Mouse (Mus musculus): ENCODE measurements around the gene Lgals8.

Gene Lgals8

DNA sequence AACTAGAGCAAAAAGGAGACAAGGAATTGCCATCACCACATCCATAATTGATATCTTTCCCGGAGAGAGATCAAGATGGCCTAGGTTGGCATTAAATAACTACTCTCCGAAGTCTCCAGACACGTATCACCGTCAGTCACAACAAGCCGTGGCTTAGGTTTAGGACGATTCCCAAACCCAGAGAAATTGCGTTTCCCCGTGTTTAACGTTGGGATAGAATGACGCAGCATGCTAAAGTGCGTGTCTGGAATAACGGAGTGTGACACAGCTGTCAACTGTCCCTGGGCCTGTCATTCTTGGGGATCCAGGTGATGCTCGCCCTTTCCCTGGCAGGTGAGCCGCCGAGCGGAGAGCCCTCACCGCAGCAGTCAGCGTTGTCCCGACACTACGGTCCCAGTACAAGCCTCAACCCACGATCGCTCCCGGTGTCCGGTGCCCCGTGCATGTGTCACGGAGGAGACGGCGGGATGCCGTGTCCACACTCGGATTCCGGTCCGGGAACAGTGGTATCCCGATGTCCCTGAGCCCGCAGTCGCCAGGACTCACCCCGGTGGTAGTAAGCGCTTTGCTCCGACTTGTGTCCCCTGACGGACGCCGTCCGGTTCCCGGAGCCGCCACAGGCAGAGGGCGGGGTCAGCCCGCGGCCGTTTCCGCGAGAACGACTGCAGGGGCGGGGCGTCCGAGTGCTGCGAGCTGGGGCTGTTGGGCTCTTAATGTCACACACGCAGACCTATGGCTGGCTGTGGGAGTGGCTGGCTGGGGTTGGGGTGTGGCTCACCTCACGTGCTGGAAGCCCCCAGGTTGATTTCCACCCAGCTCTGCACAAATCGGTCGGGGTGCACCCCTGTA is 3.6 kb downstream of the Lgals8 start:
- peak; percentile 90 for DNase-seq (ENCODE audit: low read depth)

GRCm38 (mm10) chr13:12460443-12460842 is 4.3 kb downstream of the Lgals8 start:
- DNase-seq (ENCODE audit: low read depth) = peak; percentile 71

- DNase-seq (ENCODE audit: low read depth) = no peak
Measured at GRCm38 (mm10) chr13:12456711-12457110, 8.0 kb downstream of the Lgals8 start.

DNA sequence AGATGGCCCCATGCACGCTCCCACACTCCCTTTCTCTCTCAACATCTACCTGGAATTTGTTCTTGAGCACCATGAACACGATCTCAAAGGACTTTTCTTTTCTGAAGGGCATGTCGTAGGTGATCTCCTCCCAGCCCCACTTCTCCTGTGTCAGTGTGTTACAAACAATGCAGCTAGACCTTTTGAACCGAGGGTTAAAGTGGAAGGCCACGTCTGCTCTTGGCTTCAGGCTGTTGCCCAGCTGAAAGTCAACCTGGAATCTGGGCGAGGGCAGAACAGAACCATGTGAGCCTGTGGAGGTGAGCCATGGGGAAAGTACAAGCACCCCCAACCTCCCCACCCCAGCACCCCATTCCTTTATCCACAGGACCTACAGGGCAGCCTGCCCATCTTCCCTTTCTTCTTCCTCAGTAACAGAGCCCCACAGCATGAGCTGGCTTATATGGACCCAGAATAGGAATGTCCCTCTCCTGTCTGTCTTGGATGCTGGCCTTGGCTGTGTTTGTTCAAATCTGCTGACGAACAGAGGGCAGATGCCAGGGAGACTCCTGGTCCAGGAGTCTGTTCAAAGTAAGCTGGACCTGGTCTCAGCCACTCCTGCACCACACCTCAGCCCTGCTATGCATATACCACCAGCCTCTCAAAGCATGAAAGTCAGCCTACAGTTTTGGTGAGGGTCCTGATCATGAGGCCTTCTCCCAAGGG is 9.9 kb downstream of the Lgals8 start:
- DNase-seq (ENCODE audit: low read depth) = no peak

- DNase-seq (ENCODE audit: low read depth) = no peak
Measured at GRCm38 (mm10) chr13:12453150-12453549, 11.6 kb downstream of the Lgals8 start.

GRCm38 (mm10) chr13:12442008-12442587 is 22.6 kb downstream of the Lgals8 start:
- no peak for DNase-seq (ENCODE audit: low read depth)

DNA sequence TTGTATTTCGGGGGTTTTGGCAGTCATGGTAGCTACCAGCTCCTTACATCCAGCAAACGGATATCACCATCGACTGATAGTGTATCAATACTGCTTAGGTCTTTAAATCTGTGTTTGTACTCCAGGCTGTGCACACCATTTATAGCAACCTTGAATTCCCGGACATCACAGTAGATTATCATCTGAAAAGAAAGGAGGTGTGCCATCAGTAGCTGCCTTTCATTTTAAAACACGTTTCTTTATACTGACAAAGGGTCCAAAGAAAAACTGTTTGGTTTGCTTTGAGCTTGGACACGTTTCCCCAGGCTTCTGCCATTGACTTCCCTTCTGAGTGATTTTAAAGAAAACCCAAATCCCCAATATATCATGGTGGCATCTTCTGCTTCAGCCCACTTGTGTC is 23.9 kb downstream of the Lgals8 start:
- no peak for DNase-seq (ENCODE audit: low read depth)

- no peak for DNase-seq (ENCODE audit: low read depth)
Measured at GRCm38 (mm10) chr13:12439586-12439985, 25.2 kb downstream of the Lgals8 start.

DNA sequence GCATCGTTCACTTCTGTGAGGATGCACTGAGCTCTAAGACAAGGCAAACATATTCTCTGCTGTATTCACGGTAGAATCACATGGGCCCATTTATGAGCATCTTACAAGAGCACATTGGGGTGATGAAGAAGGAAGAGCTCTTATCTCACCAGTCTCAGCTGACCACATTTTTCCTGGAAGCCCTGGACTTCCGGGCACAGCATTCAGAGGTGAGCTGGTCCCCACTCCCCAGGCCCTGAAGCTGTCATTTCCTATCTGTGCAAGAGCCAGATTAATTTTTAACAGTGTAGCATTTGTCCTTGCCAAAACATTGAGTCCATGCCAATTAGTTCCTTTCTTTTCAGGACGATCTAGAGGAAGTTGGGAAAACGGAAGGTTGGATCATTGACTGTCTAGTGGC is 30.9 kb downstream of the Lgals8 start:
- no peak for DNase-seq (ENCODE audit: low read depth)

GRCm38 (mm10) chr13:12428556-12428955 is 36.2 kb downstream of the Lgals8 start:
- DNase-seq (ENCODE audit: low read depth) = no peak

GRCm38 (mm10) chr13:12420596-12420995 is 44.1 kb downstream of the Lgals8 start:
- DNase-seq (ENCODE audit: low read depth) = no peak

- DNase-seq (ENCODE audit: low read depth) = peak; percentile 55
Measured at GRCm38 (mm10) chr13:12412016-12412415, 52.7 kb downstream of the Lgals8 start.

- DNase-seq (ENCODE audit: low read depth) = no peak
Measured at GRCm38 (mm10) chr13:12408343-12409066, 56.2 kb downstream of the Lgals8 start.

DNA sequence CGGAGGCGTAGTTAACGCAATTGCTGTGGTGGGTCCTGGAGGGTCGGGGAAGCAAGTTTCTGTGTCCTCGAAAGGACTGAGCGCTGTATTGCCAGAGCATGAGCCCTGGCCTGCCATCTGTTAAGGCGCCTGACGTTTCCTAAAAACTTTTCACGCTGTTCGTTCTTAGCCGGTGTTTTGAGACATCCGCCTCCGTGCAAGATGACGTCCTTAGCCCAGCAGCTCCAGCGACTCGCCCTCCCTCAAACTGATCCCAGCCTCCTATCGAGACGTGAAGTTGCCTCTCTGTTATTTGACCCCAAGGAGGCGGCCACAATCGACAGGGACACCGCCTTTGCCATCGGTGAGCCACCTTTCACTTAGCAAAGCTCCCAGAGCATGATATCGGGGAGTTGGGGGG is 69.2 kb downstream of the Lgals8 start:
- DNase-seq (ENCODE audit: low read depth) = no peak

DNA sequence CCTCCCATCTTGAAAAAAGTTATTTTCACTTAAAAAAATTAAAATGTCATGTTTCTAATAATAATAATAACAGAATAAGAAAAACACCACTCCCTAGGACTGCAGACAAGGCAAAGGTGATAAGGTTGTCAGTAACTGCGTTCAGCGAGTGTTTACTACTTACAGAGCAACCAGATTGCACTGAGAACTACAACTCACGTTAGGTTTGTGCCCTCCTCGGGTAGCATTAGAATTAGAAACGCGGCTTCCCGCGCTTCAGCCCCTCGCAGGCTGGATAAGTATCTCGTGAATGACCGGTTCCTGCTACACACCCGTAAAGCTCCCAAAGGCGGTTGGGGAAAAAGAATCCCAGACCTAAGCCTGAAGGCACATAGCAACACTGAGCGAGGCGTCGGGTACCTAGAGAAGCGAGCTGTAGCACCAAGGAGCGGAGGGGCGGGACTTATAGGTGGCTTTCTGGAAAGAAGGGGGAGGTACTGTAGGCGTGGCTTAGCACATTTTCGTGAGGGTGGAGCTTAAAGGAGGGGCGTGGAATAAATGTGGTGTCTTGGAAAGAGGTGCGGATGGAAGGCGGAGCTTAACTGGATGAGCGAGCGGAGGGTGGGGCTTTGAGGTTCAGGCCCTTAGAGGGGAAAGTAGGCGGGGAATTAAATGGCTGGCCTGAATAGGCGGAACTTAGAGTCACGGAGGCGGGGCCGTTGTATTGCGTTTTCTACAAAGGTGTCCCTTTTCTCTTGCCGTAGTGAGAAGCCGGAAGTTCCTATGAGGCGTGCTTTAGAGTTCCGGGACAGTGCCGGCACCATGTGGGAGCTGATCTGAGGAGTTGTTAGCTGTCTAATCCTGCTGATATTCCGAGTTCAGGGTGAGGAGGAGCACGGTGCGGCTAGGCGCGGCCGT is 69.9 kb downstream of the Lgals8 start, which contains the start of gene Heatr1:
Gene Heatr1 (plus strand): TSS at position 419 of the 897 bp plus-strand sequence.
- DNase-seq (ENCODE audit: low read depth) = peak; percentile 99
